Mouse (Mus musculus): Measurements from ENCODE around the gene Ndufb8. TPM values are rescaled to one million over a fixed set of nuclear protein-coding genes. Genes with fewer than 3 reads are reported as not detected.
A peak's percentile ranks its signal among the peaks of the same experiment; 100 is the strongest.

Gene Ndufb8
- polyA plus RNA-seq, 1 experiment from 2014 or later, result 824 TPM

- ATAC-seq (ENCODE audit: insufficient number of reproducible peaks, low FRiP score), result no peak
- WGBS, result 93% methylated on average over 14 of the region's 14 CpGs
- Histone ChIP-seq H3K9me3 (replicated peaks) (no peaks in the 10 kb centered on the region), H3K4me3 (no peak overlapping the region), H3K27ac (ENCODE audit: poor library complexity, severe bottlenecking) (no peak overlapping the region), H3K36me3 (peaks cover 42% of the 10 kb centered on the region), H3K4me1 (replicated peaks) (peaks cover 17% of the 10 kb centered on the region), H3K27me3 (replicated peaks) (no peaks in the 10 kb centered on the region), H3K4me2 (no peak overlapping the region), H3K9ac (no peak overlapping the region)
Observed at GRCm38 (mm10) chr19:44564006-44564405, 8.8 kb upstream of the Ndufb8 start.

- 1% methylated on average over 33 of the region's 33 CpGs for WGBS
- peaks cover 17% of the 10 kb centered on the region for H3K4me1 ChIP-seq (replicated peaks)
- ATAC-seq (ENCODE audit: insufficient number of reproducible peaks, low FRiP score), result peak; percentile 95
- peak within 1 kb of the TSS; percentile 75 for H3K4me3 ChIP-seq
- no peaks in the 10 kb centered on the region for H3K27me3 ChIP-seq (replicated peaks)
- H3K4me2 ChIP-seq, result peak within 1 kb of the TSS; percentile 78
- H3K9me3 ChIP-seq (replicated peaks), result no peaks in the 10 kb centered on the region
- H3K36me3 ChIP-seq, result peaks cover 30% of the 10 kb centered on the region
- H3K27ac ChIP-seq (ENCODE audit: poor library complexity, severe bottlenecking), result 0 out of 2 replicates have a peak within 1 kb of the TSS, but pooled peaks have one; percentile 58
- H3K9ac ChIP-seq, result peak within 1 kb of the TSS; percentile 76
Observed at GRCm38 (mm10) chr19:44562652-44563206, 7.5 kb upstream of the Ndufb8 start, which contains the start of gene Hif1an. Hif1an (plus strand) TSS chr19:44562850.

- H3K4me1 ChIP-seq (replicated peaks), result peaks cover 8% of the 10 kb centered on the region; the same call in 1 of the 2 replicates
- ATAC-seq (ENCODE audit: insufficient number of reproducible peaks, low FRiP score), result no peak
- peaks cover 39% of the 10 kb centered on the region for H3K36me3 ChIP-seq
- 3% methylated on average over 8 of the region's 8 CpGs for WGBS
- H3K9me3 ChIP-seq (replicated peaks), result no peaks in the 10 kb centered on the region
- peak overlapping the region; percentile 95 for H3K4me2 ChIP-seq
- H3K27ac ChIP-seq (ENCODE audit: poor library complexity, severe bottlenecking), result peak overlapping the region; percentile 87
- no peaks in the 10 kb centered on the region for H3K27me3 ChIP-seq (replicated peaks)
- peak overlapping the region; percentile 94 for H3K4me3 ChIP-seq
- H3K9ac ChIP-seq, result peak overlapping the region; percentile 96
Observed at GRCm38 (mm10) chr19:44554490-44554860, 765 bp downstream of the Ndufb8 start.

GRCm38 (mm10) chr19:44553286-44553685 is 2.0 kb downstream of the Ndufb8 start:
- Histone ChIP-seq H3K36me3 (peaks cover 51% of the 10 kb centered on the region), H3K9me3 (replicated peaks) (no peaks in the 10 kb centered on the region), H3K4me2 (no peak overlapping the region), H3K27me3 (replicated peaks) (no peaks in the 10 kb centered on the region), H3K27ac (ENCODE audit: poor library complexity, severe bottlenecking) (no peak overlapping the region), H3K4me1 (replicated peaks) (peaks cover 8% of the 10 kb centered on the region; the same call in 1 of the 2 replicates), H3K9ac (no peak overlapping the region), H3K4me3 (no peak overlapping the region)
- 91% methylated on average over 4 of the region's 4 CpGs for WGBS
- no peak for ATAC-seq (ENCODE audit: insufficient number of reproducible peaks, low FRiP score)

- H3K27ac ChIP-seq (ENCODE audit: poor library complexity, severe bottlenecking), result no peak within 1 kb of the TSS
- H3K4me3 ChIP-seq, result no peak within 1 kb of the TSS
- no peak within 1 kb of the TSS for H3K9ac ChIP-seq
- peaks cover 56% of the 10 kb centered on the region for H3K36me3 ChIP-seq
- no peaks in the 10 kb centered on the region for H3K27me3 ChIP-seq (replicated peaks)
- H3K4me1 ChIP-seq (replicated peaks), result peaks cover 8% of the 10 kb centered on the region; the same call in 1 of the 2 replicates
- WGBS, result 94% methylated on average over 4 of the region's 4 CpGs
- no peak within 1 kb of the TSS for H3K4me2 ChIP-seq
- ATAC-seq (ENCODE audit: insufficient number of reproducible peaks, low FRiP score), result no peak
- H3K9me3 ChIP-seq (replicated peaks), result no peaks in the 10 kb centered on the region
Observed at GRCm38 (mm10) chr19:44552731-44553130, 2.5 kb downstream of the Ndufb8 start, which contains the start of gene Gm20538. Gm20538 (minus strand) TSS chr19:44552831.

- H3K9ac ChIP-seq, result peak within 1 kb of the TSS; percentile 83
- H3K4me3 ChIP-seq, result peak within 1 kb of the TSS; percentile 74
- peaks cover 5% of the 10 kb centered on the region; the same call in 1 of the 2 replicates for H3K4me1 ChIP-seq (replicated peaks)
- 1% methylated on average over 47 of the region's 47 CpGs for WGBS
- peak; percentile 78 for ATAC-seq (ENCODE audit: insufficient number of reproducible peaks, low FRiP score)
- peaks cover 35% of the 10 kb centered on the region for H3K36me3 ChIP-seq
- 0 out of 2 replicates have a peak, but pooled peaks cover 4% of the 10 kb centered on the region for H3K9me3 ChIP-seq (replicated peaks)
- H3K27me3 ChIP-seq (replicated peaks), result 0 out of 2 replicates have a peak, but pooled peaks cover 6% of the 10 kb centered on the region
- H3K4me2 ChIP-seq, result peak within 1 kb of the TSS; percentile 100
- H3K27ac ChIP-seq (ENCODE audit: poor library complexity, severe bottlenecking), result no peak within 1 kb of the TSS
Observed at GRCm38 (mm10) chr19:44545321-44546041, 9.8 kb downstream of the Ndufb8 start, which contains the start of gene Sec31b. Sec31b (minus strand) TSS chr19:44545864.

GRCm38 (mm10) chr19:44544775-44545174 is 10.5 kb downstream of the Ndufb8 start:
- Histone ChIP-seq H3K9me3 (replicated peaks) (peaks cover 8% of the 10 kb centered on the region), H3K4me3 (peak overlapping the region; percentile 74), H3K4me1 (replicated peaks) (peaks cover 5% of the 10 kb centered on the region; the same call in 1 of the 2 replicates), H3K36me3 (peaks cover 32% of the 10 kb centered on the region), H3K9ac (no peak overlapping the region), H3K4me2 (peak overlapping the region; percentile 100), H3K27ac (ENCODE audit: poor library complexity, severe bottlenecking) (no peak overlapping the region), H3K27me3 (replicated peaks) (0 out of 2 replicates have a peak, but pooled peaks cover 6% of the 10 kb centered on the region)
- WGBS, result 2% methylated on average over 13 of the region's 13 CpGs
- 0 out of 2 replicates have a peak, but pooled peaks have one; percentile 54 for ATAC-seq (ENCODE audit: insufficient number of reproducible peaks, low FRiP score)

GRCm38 (mm10) chr19:44544372-44544771 is 10.9 kb downstream of the Ndufb8 start:
- Histone ChIP-seq H3K4me2 (no peak overlapping the region; the same call in 1 of the 2 replicates), H3K9me3 (replicated peaks) (peaks cover 8% of the 10 kb centered on the region), H3K27ac (ENCODE audit: poor library complexity, severe bottlenecking) (no peak overlapping the region), H3K4me1 (replicated peaks) (peaks cover 5% of the 10 kb centered on the region; the same call in 1 of the 2 replicates), H3K9ac (no peak overlapping the region), H3K36me3 (peaks cover 28% of the 10 kb centered on the region), H3K4me3 (no peak overlapping the region), H3K27me3 (replicated peaks) (0 out of 2 replicates have a peak, but pooled peaks cover 6% of the 10 kb centered on the region)
- ATAC-seq (ENCODE audit: insufficient number of reproducible peaks, low FRiP score), result no peak
- 61% methylated on average over 10 of the region's 10 CpGs for WGBS

GRCm38 (mm10) chr19:44542694-44543178 is 12.5 kb downstream of the Ndufb8 start:
- H3K9ac ChIP-seq, result no peak overlapping the region
- H3K36me3 ChIP-seq, result peaks cover 12% of the 10 kb centered on the region
- H3K4me3 ChIP-seq, result no peak overlapping the region
- WGBS, result 84% methylated on average over 8 of the region's 8 CpGs
- peaks cover 8% of the 10 kb centered on the region for H3K9me3 ChIP-seq (replicated peaks)
- H3K27ac ChIP-seq (ENCODE audit: poor library complexity, severe bottlenecking), result no peak overlapping the region
- H3K4me2 ChIP-seq, result no peak overlapping the region
- H3K4me1 ChIP-seq (replicated peaks), result peaks cover 5% of the 10 kb centered on the region; the same call in 1 of the 2 replicates
- H3K27me3 ChIP-seq (replicated peaks), result 0 out of 2 replicates have a peak, but pooled peaks cover 6% of the 10 kb centered on the region
- ATAC-seq (ENCODE audit: insufficient number of reproducible peaks, low FRiP score), result no peak

- 76% methylated on average over 8 of the region's 8 CpGs for WGBS
- peaks cover under 1% of the 10 kb centered on the region; the same call in 1 of the 2 replicates for H3K27me3 ChIP-seq (replicated peaks)
- H3K27ac ChIP-seq (ENCODE audit: poor library complexity, severe bottlenecking), result no peak overlapping the region
- peaks cover 8% of the 10 kb centered on the region for H3K9me3 ChIP-seq (replicated peaks)
- no peak overlapping the region for H3K9ac ChIP-seq
- no peak overlapping the region for H3K4me2 ChIP-seq
- H3K4me3 ChIP-seq, result no peak overlapping the region
- H3K4me1 ChIP-seq (replicated peaks), result no peaks in the 10 kb centered on the region
- ATAC-seq (ENCODE audit: insufficient number of reproducible peaks, low FRiP score), result no peak
- peaks cover 9% of the 10 kb centered on the region for H3K36me3 ChIP-seq
Observed at GRCm38 (mm10) chr19:44537416-44537815, 17.8 kb downstream of the Ndufb8 start.

GRCm38 (mm10) chr19:44535376-44535775 is 19.9 kb downstream of the Ndufb8 start:
- Histone ChIP-seq H3K27ac (ENCODE audit: poor library complexity, severe bottlenecking) (no peak overlapping the region), H3K4me1 (replicated peaks) (no peaks in the 10 kb centered on the region)
- ATAC-seq (ENCODE audit: insufficient number of reproducible peaks, low FRiP score), result no peak

More at GRCm38 (mm10) chr19:44535376-44535775, 19.9 kb downstream of the Ndufb8 start:
- H3K9ac ChIP-seq, result no peak overlapping the region
- WGBS, result 34% methylated on average over 3 of the region's 3 CpGs
- H3K4me2 ChIP-seq, result no peak overlapping the region
- peaks cover 4% of the 10 kb centered on the region for H3K9me3 ChIP-seq (replicated peaks)
- peaks cover 16% of the 10 kb centered on the region for H3K27me3 ChIP-seq (replicated peaks)
- H3K4me3 ChIP-seq, result no peak overlapping the region
- H3K36me3 ChIP-seq, result peaks cover 4% of the 10 kb centered on the region
